Mouse (Mus musculus): ENCODE data around the gene Zfp672.

GRCm38 (mm10) chr11:58326781-58327180 lies 3.4 kb downstream of the Zfp672 start:
- peak; percentile 40; the same call in 1 of the 2 replicates for TF ChIP-seq CTCF (IDR thresholded peaks at IDR 0.05; ENCODE audit: low read depth)
- no peak for TF ChIP-seq EP300 (IDR thresholded peaks at IDR 0.05; ENCODE audit: low read depth)

Measured in liver, embryonic 14.5 days (tissue).